Mouse (Mus musculus) neural tube, embryonic 15.5 days (tissue): ENCODE results near the gene Ngp. TPM values are rescaled to one million over a fixed set of nuclear protein-coding genes. Genes with fewer than 3 reads are reported as not detected.

Experiments
- ATAC-seq: fragments of 200-750 bp; cut with Nextera tagmentation; 2 replicates; pipeline ENCODE4 v1.8.0; 2017; ENCODE audit warnings: mild to moderate bottlenecking, moderate TSS enrichment, moderate library complexity; ENCODE audit not compliant: low FRiP score
- H3K27ac ChIP-seq: fragments of 300-500 bp; sonication (generic); replicated peaks from 2 replicates; pipeline ENCODE4 v1.5.1; 2015; ENCODE audit warnings: mild to moderate bottlenecking, inconsistent platforms
- H3K27me3 ChIP-seq: fragments of 300-500 bp; sonication (generic); replicated peaks from 2 replicates; pipeline ENCODE4 v1.6.1; 2015; ENCODE audit warnings: inconsistent platforms
- H3K36me3 ChIP-seq: fragments of 300-500 bp; sonication (generic); 2 replicates; pipeline ENCODE4 v1.6.1; 2015; ENCODE audit warnings: inconsistent platforms
- H3K4me1 ChIP-seq: fragments of 300-500 bp; sonication (generic); 2 replicates; pipeline ENCODE4 v1.6.1; 2015; ENCODE audit warnings: inconsistent platforms
- H3K4me2 ChIP-seq: fragments of 300-500 bp; sonication (generic); 2 replicates; pipeline ENCODE4 v1.6.1; 2015; ENCODE audit warnings: inconsistent platforms, mild to moderate bottlenecking, moderate library complexity
- H3K4me3 ChIP-seq: fragments of 300-500 bp; sonication (generic); replicated peaks from 2 replicates; pipeline ENCODE4 v1.5.1; 2015; ENCODE audit warnings: mild to moderate bottlenecking, inconsistent platforms
- H3K9ac ChIP-seq: fragments of 300-500 bp; sonication (generic); replicated peaks from 2 replicates; pipeline ENCODE4 v1.6.1; 2015; ENCODE audit warnings: mild to moderate bottlenecking, inconsistent platforms
- H3K9me3 ChIP-seq: fragments of 300-500 bp; sonication (generic); replicated peaks from 2 replicates; pipeline ENCODE4 v1.6.1; 2016; ENCODE audit warnings: inconsistent platforms
- WGBS: fragments of 180-500 bp; shearing (Covaris S2); methylation state at CpG from one replicate; pipeline ENCODE4 v1.1.7; 2015; ENCODE audit warnings: mixed read lengths; 5-methylcytosine and 5-hydroxymethylcytosine counted together
- polyA plus RNA-seq: library from polyadenylated mRNA; unstranded; fragments of >200 nt; fragmentation: Nextera tagmentation; extraction: Ambion mirVana; gene quantifications from 2 replicates; pipeline ENCODE4 v1.2.1, GENCODE M21; 2015

Ngp gene
- polyA plus RNA-seq, 1 experiment from 2014 or later: 1.9 TPM

DNA sequence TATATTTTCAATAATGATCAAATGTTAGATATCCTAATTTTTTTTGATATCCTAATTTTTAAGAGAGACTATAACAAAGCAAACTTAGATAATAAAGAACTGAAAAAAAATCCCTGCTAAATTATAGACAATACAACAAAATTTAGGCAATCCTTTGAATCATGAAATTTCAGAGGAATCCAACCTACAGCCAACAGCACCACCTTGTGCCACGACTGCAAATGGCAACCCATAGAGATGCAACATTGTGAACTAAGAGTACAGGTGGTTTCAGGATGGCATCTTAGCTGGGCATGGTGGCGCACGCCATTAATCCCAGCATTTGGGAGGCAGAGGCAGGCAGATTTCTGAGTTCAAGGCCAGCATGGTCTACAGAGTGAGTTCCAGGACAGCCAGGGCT lies 46.6 kb downstream of the Ngp start:
- Histone ChIP-seq H3K27me3 (no peaks in the 10 kb centered on the region), H3K4me1 (peaks cover 3% of the 10 kb centered on the region), H3K9ac (no peak overlapping the region), H3K4me2 (no peak overlapping the region), H3K27ac (no peak overlapping the region), H3K36me3 (no peaks in the 10 kb centered on the region; the same call in 1 of the 2 replicates), H3K4me3 (no peak overlapping the region), H3K9me3 (no peaks in the 10 kb centered on the region)
- 89% methylated on average over 3 of the region's 3 CpGs for WGBS
- no peak for ATAC-seq

Other genes starting within 250 kb of the Ngp start
- 145 and 180 TPM in 2 replicates for gene Cspg5, start 176.0 kb upstream of the Ngp start, polyA plus RNA-seq
- 38.0 and 41.0 TPM in 2 replicates for gene Elp6, start 114.6 kb upstream of the Ngp start, polyA plus RNA-seq
- 55.1 and 57.3 TPM in 2 replicates for gene Scap, start 86.5 kb upstream of the Ngp start, polyA plus RNA-seq
- 24.6 and 25.8 TPM in 2 replicates for gene Ptpn23, start 11.5 kb upstream of the Ngp start, polyA plus RNA-seq
- 20.8 and 22.4 TPM in 2 replicates for gene Klhl18, start 56.9 kb downstream of the Ngp start, polyA plus RNA-seq
- 3.4 and 4.7 TPM in 2 replicates for gene Kif9, start 57.2 kb downstream of the Ngp start, polyA plus RNA-seq
- gene Setd2, start 112.8 kb downstream of the Ngp start, polyA plus RNA-seq: 29.9 and 32.4 TPM in 2 replicates
- gene Nradd, start 204.7 kb downstream of the Ngp start, polyA plus RNA-seq: 24.9 and 26.0 TPM in 2 replicates
- gene Nbeal2, start 234.4 kb downstream of the Ngp start, polyA plus RNA-seq: 3.1 and 5.9 TPM in 2 replicates
- 96.3 and 112 TPM in 2 replicates for gene Ccdc12, start 236.8 kb downstream of the Ngp start, polyA plus RNA-seq